Mouse (Mus musculus): Measurements from ENCODE around the gene Dock7. TPM values are rescaled to one million over a fixed set of nuclear protein-coding genes. Genes with fewer than 3 reads are reported as not detected.

The Dock7 gene
- total and polyA plus RNA-seq, 3 experiments, result 0.30 TPM; not detected in 2

GRCm38 (mm10) chr4:98918204-98918603 lies 202.5 kb downstream of the Dock7 start:
- dilution Hi-C loops (cut with MboI; ENCODE audit: extremely low pct_ligation_motif_present, extremely low pct_unique_long_range_greater_than_20kb, low sequenced_read_pairs), result no loop called here
- in situ Hi-C loops (cut with MboI; ENCODE audit: low pct_ligation_motif_present, low pct_unique_long_range_greater_than_20kb, low sequenced_read_pairs), result loop anchor here (25.0 kb wide), 1 partner anchor 531 kb away; the partner anchor contains the start of genes Patj and Tm2d1
- no peak for DNase-seq (ENCODE audit: extremely low read depth)
- no peaks in the 10 kb centered on the region for H3K36me3 ChIP-seq (replicated peaks in 1 of 2; ENCODE audit: control insufficient read depth in 1 of 2, insufficient read depth in 1 of 2, low read length in 1 of 2)
- TF ChIP-seq MXI1 (IDR thresholded peaks at IDR 0.05; ENCODE audit: low read depth, low read length) (no peak), SMC3 (IDR thresholded peaks at IDR 0.05; ENCODE audit: low read depth, low read length) (no peak), UBTF (IDR thresholded peaks at IDR 0.05; ENCODE audit: low read depth, low read length) (no peak), TBP (conservative IDR thresholded peaks at IDR 0.05; ENCODE audit: low read depth, low read length) (no peak), USF1 (IDR thresholded peaks at IDR 0.05; ENCODE audit: low read depth, low read length) (no peak), NRF1 (IDR thresholded peaks at IDR 0.05; ENCODE audit: low read depth, low read length) (no peak), ZKSCAN1 (IDR thresholded peaks at IDR 0.05; ENCODE audit: borderline replicate concordance, low read depth, low read length) (no peak), JUND (conservative IDR thresholded peaks at IDR 0.05; ENCODE audit: low read depth, low read length) (no peak), ZC3H11A (IDR thresholded peaks at IDR 0.05; ENCODE audit: low read depth, low read length) (no peak), CHD2 (IDR thresholded peaks at IDR 0.05; ENCODE audit: low read length) (no peak), USF2 (conservative IDR thresholded peaks at IDR 0.05; ENCODE audit: low read depth, low read length) (no peak), ETS1 (conservative IDR thresholded peaks at IDR 0.05; ENCODE audit: low read depth, low read length) (no peak), E2F4 (IDR thresholded peaks at IDR 0.05; ENCODE audit: insufficient replicate concordance, low read depth, low read length) (no peak)
- no peaks in the 10 kb centered on the region for H3K9me3 ChIP-seq (replicated peaks; ENCODE audit: low read length)
- H3K4me1 ChIP-seq (ENCODE audit: control insufficient read depth in 1 of 2, insufficient read depth in 2 of 2), result peaks cover 0 to 4% of the 10 kb centered on the region in 2 experiments; a peak in 1 of 4 replicates
- H3K79me2 ChIP-seq (replicated peaks; ENCODE audit: control insufficient read depth, extremely low read depth, insufficient read depth, poor library complexity, severe bottlenecking), result no peaks in the 10 kb centered on the region
- no peak overlapping the region for H3K27ac ChIP-seq (ENCODE audit: insufficient read depth, low read depth)
- H3K4me2 ChIP-seq (ENCODE audit: insufficient read depth, low read depth, poor library complexity, severe bottlenecking), result no peak overlapping the region
- H3K27me3 ChIP-seq (replicated peaks), result peaks cover 11% of the 10 kb centered on the region
- H3K9ac ChIP-seq (ENCODE audit: insufficient read depth, low read depth), result no peak overlapping the region
- no peak overlapping the region for H3K4me3 ChIP-seq (replicated peaks in 1 of 3; ENCODE audit: low read depth in 2 of 3, low read length in 2 of 3, poor library complexity in 1 of 3)

GRCm38 (mm10) chr4:98917724-98918123 lies 203.0 kb downstream of the Dock7 start:
- TF ChIP-seq MYC (IDR thresholded peaks at IDR 0.05; ENCODE audit: low read depth, low read length) (no peak), SIN3A (IDR thresholded peaks at IDR 0.05; ENCODE audit: low read length) (no peak), NELFE (IDR thresholded peaks at IDR 0.05; ENCODE audit: low read depth, low read length) (no peak), RCOR1 (conservative IDR thresholded peaks at IDR 0.05; ENCODE audit: low read depth, low read length) (no peak), GABPA (IDR thresholded peaks at IDR 0.05; ENCODE audit: insufficient replicate concordance, low read depth, low read length) (no peak), NRF1 (IDR thresholded peaks at IDR 0.05; ENCODE audit: low read depth, low read length) (no peak), E2F4 (IDR thresholded peaks at IDR 0.05; ENCODE audit: insufficient replicate concordance, low read depth, low read length) (no peak), MAZ (IDR thresholded peaks at IDR 0.05; ENCODE audit: low read depth, low read length) (no peak)
- Histone ChIP-seq H3K27me3 (replicated peaks) (peaks cover 11% of the 10 kb centered on the region), H3K9me3 (replicated peaks; ENCODE audit: low read length) (no peaks in the 10 kb centered on the region), H3K4me1 (ENCODE audit: control insufficient read depth in 1 of 2, insufficient read depth in 2 of 2) (peaks cover 0 to 4% of the 10 kb centered on the region in 2 experiments; a peak in 1 of 4 replicates), H3K4me3 (replicated peaks in 1 of 3; ENCODE audit: low read depth in 2 of 3, low read length in 2 of 3, poor library complexity in 1 of 3) (no peak overlapping the region), H3K79me2 (replicated peaks; ENCODE audit: control insufficient read depth, extremely low read depth, insufficient read depth, poor library complexity, severe bottlenecking) (no peaks in the 10 kb centered on the region), H3K4me2 (ENCODE audit: insufficient read depth, low read depth, poor library complexity, severe bottlenecking) (no peak overlapping the region), H3K9ac (ENCODE audit: insufficient read depth, low read depth) (no peak overlapping the region), H3K27ac (ENCODE audit: insufficient read depth, low read depth) (no peak overlapping the region), H3K36me3 (replicated peaks in 1 of 2; ENCODE audit: control insufficient read depth in 1 of 2, insufficient read depth in 1 of 2, low read length in 1 of 2) (no peaks in the 10 kb centered on the region)
- dilution Hi-C loops (cut with MboI; ENCODE audit: extremely low pct_ligation_motif_present, extremely low pct_unique_long_range_greater_than_20kb, low sequenced_read_pairs) (no loop called here), in situ Hi-C loops (cut with MboI; ENCODE audit: low pct_ligation_motif_present, low pct_unique_long_range_greater_than_20kb, low sequenced_read_pairs) (loop anchor here (25.0 kb wide), 1 partner anchor 530 kb away; the partner anchor contains the start of genes Patj and Tm2d1)
- DNase-seq (ENCODE audit: extremely low read depth), result no peak
